Mouse (Mus musculus) kidney, postnatal 0 days (tissue): ENCODE data around the gene Ccnd3. TPM values are rescaled to one million over a fixed set of nuclear protein-coding genes. Genes with fewer than 3 reads are reported as not detected.
A peak's percentile ranks its signal among the peaks of the same experiment; 100 is the strongest.

Experiments used
- ATAC-seq: fragments of 200-750 bp; cut with Nextera tagmentation; replicated peaks from 2 replicates; pipeline ENCODE4 v1.8.0; 2017; ENCODE audit warnings: low read depth, moderate number of reproducible peaks, moderate TSS enrichment, moderate library complexity; ENCODE audit not compliant: low FRiP score
- DNase-seq: peaks from one replicate; pipeline ENCODE4 v3.0.0-alpha.2; 2016; ENCODE audit warnings: low spot score
- H3K27ac ChIP-seq: fragments of 300-500 bp; sonication (generic); 2 replicates; pipeline ENCODE4 v1.5.1; 2014; ENCODE audit warnings: mild to moderate bottlenecking
- H3K27me3 ChIP-seq: fragments of 300-500 bp; sonication (generic); 2 replicates; pipeline ENCODE4 v1.6.1; 2014; ENCODE audit warnings: low read length, mixed read lengths; ENCODE audit not compliant: insufficient read depth
- H3K36me3 ChIP-seq: fragments of 300-500 bp; sonication (generic); 2 replicates; pipeline ENCODE4 v1.6.1; 2014; ENCODE audit warnings: low read length, mixed read lengths; ENCODE audit not compliant: insufficient read depth
- H3K4me1 ChIP-seq: fragments of 300-500 bp; sonication (generic); replicated peaks from 2 replicates; pipeline ENCODE4 v1.6.1; 2014; ENCODE audit warnings: antibody characterized with exemption, low read length, mixed read lengths; ENCODE audit not compliant: insufficient read depth
- H3K4me2 ChIP-seq: fragments of 300-500 bp; sonication (generic); 2 replicates; pipeline ENCODE4 v1.6.1; 2014; ENCODE audit warnings: mild to moderate bottlenecking, low read length, moderate library complexity, mixed read lengths
- H3K4me3 ChIP-seq: fragments of 300-500 bp; sonication (generic); replicated peaks from 2 replicates; pipeline ENCODE4 v1.5.1; 2014; ENCODE audit warnings: low read depth, low read length
- H3K9ac ChIP-seq: fragments of 300-500 bp; sonication (generic); 2 replicates; pipeline ENCODE4 v1.6.1; 2014; ENCODE audit warnings: low read depth, low read length
- H3K9me3 ChIP-seq: fragments of 300-500 bp; sonication (generic); replicated peaks from 2 replicates; pipeline ENCODE4 v1.6.1; 2016; ENCODE audit warnings: low read length, inconsistent platforms, mixed read lengths
- CTCF ChIP-seq: IDR thresholded peaks from 2 replicates; pipeline ENCODE4 v1.5.1; 2016; ENCODE audit warnings: antibody characterized with exemption, low read depth, mild to moderate bottlenecking, moderate library complexity
- WGBS: fragments of 180-500 bp; shearing (Covaris S2); extraction: QIAGEN DNeasy Blood & Tissue Kit; methylation state at CpG from one replicate; pipeline ENCODE4 v1.1.7; 2014; 5-methylcytosine and 5-hydroxymethylcytosine counted together
- polyA plus RNA-seq: library from polyadenylated mRNA; unstranded; fragments of >200 nt; fragmentation: Nextera tagmentation; extraction: Ambion mirVana; gene quantifications from 2 replicates; pipeline ENCODE4 v1.2.1, GENCODE M21; 2015

Ccnd3 gene
- polyA plus RNA-seq, 1 experiment from 2014 or later: 202 TPM

DNA sequence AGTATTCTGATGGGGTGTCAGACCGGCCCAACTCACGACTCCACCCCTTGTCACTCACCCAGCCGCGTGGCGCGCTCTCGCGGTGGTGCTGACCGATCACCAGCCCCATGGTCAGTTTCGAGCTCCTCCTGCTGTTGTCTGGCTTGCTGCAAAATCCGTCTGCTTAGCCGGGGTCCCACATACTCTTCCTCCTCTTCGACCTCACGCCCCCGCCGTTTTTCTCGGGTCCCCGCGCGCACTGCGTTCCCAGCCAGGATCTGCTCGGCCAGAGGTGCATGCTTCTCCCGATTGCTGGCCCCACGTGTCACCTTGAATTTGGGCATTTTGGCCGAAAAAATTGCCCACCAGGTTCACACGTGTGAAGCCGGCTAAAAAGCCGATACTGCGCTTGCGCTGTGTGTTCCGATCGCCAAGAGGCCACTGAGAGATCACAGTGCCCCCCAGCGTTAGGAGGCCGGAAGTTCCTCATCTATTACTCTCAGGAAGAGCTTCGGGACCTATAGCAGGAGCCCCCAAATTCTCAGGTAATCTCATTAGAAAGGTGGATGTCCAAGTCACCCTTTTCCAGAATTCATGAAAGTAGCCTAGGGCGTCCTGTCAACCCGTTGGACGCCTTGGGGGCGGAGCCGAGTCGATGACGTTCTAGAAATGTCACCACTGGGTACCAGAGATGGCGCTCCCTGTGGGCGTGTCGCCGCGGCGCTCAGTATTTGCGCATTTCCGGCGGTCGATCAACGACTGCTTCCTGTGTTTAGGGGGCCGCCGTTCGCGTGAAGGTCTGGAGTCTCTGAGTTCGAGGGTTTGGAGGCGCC is 106.2 kb downstream of the Ccnd3 start, which contains the start of the genes Bysl, Med20 and Gm20517:
Bysl (minus strand) TSS at position 644 of the 812 bp plus-strand sequence.
Med20 (plus strand) TSS at position 734 of the 812 bp plus-strand sequence.
Gm20517 (plus strand) TSS at position 741 of the 812 bp plus-strand sequence.
- ATAC-seq: peak; percentile 94
- H3K36me3 ChIP-seq: peaks cover 22% of the 10 kb centered on the region; the same call in 1 of the 2 replicates
- peak; percentile 95 for DNase-seq
- under 1% methylated on average over 59 of the region's 59 CpGs for WGBS
- TF ChIP-seq CTCF: peak; percentile 86
- H3K4me1 ChIP-seq: 0 out of 2 replicates have a peak, but pooled peaks cover 16% of the 10 kb centered on the region
- H3K27me3 ChIP-seq: no peaks in the 10 kb centered on the region
- H3K9ac ChIP-seq: peak within 1 kb of the TSS; percentile 84
- no peaks in the 10 kb centered on the region for H3K9me3 ChIP-seq
- peak within 1 kb of the TSS; percentile 87 for H3K4me3 ChIP-seq
- H3K4me2 ChIP-seq: peak within 1 kb of the TSS; percentile 92
- peak within 1 kb of the TSS; percentile 85 for H3K27ac ChIP-seq

DNA sequence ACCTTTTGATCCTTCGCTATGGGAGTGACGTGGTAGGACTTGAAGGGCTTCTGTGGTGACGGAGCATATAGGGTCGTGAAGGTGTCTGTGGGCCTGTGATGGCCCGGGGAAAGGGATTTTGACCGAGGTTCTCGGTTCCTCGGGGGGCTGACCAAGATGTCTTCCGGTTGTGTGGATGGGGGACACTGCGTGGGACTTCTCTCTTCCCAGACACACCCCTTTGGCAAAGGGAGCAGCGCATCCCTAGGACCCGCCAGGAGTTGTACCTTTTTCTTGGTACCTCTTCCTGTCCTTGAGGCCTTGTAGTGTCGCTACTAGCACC is 106.8 kb downstream of the Ccnd3 start:
- Histone ChIP-seq H3K9ac (peak overlapping the region; percentile 84), H3K27ac (peak overlapping the region; percentile 85; the same call in 1 of the 2 replicates), H3K4me1 (0 out of 2 replicates have a peak, but pooled peaks cover 16% of the 10 kb centered on the region), H3K27me3 (no peaks in the 10 kb centered on the region), H3K36me3 (peaks cover 21% of the 10 kb centered on the region; the same call in 1 of the 2 replicates), H3K4me2 (peak overlapping the region; percentile 92), H3K9me3 (no peaks in the 10 kb centered on the region), H3K4me3 (peak overlapping the region; percentile 87)
- 2% methylated on average over 13 of the region's 13 CpGs for WGBS
- DNase-seq (no peak), ATAC-seq (no peak)
- TF ChIP-seq CTCF: no peak

DNA sequence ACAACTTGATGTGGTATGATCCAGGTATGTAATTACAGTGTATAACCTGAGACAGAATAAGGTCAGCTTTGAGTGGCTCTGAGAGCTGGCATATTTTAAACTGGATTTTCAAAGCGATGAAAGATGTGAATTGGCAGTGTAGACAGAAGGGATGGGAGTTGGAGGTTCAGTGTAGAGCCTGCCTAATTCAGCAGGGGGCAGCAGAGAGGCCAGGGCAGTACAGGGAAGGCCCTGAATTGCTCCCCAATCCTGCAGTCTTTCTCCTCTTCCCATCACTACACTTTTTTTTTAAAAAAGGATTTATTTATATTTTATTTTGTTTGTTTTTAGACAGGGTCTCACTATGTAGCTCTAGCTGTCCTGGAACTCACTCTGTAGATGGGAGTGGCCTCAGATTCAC is 109.2 kb downstream of the Ccnd3 start:
- Histone ChIP-seq H3K9me3 (no peaks in the 10 kb centered on the region), H3K4me2 (no peak overlapping the region), H3K27ac (no peak overlapping the region), H3K4me1 (0 out of 2 replicates have a peak, but pooled peaks cover 16% of the 10 kb centered on the region), H3K27me3 (no peaks in the 10 kb centered on the region), H3K9ac (no peak overlapping the region), H3K36me3 (peaks cover 21% of the 10 kb centered on the region), H3K4me3 (no peak overlapping the region)
- ATAC-seq (no peak), DNase-seq (no peak)
- peak; percentile 62 for TF ChIP-seq CTCF
- 93% methylated on average over 1 of the region's 1 CpGs for WGBS

GRCm38 (mm10) chr17:47616119-47616518 is 111.3 kb downstream of the Ccnd3 start:
- Histone ChIP-seq H3K4me2 (no peak overlapping the region), H3K36me3 (peaks cover 26% of the 10 kb centered on the region), H3K9ac (no peak overlapping the region), H3K9me3 (no peaks in the 10 kb centered on the region), H3K27me3 (no peaks in the 10 kb centered on the region), H3K27ac (no peak overlapping the region), H3K4me3 (no peak overlapping the region), H3K4me1 (0 out of 2 replicates have a peak, but pooled peaks cover 6% of the 10 kb centered on the region)
- ATAC-seq (no peak), DNase-seq (no peak)
- TF ChIP-seq CTCF: no peak
- 94% methylated on average over 8 of the region's 8 CpGs for WGBS

- Histone ChIP-seq H3K36me3 (peaks cover 26% of the 10 kb centered on the region), H3K9ac (no peak overlapping the region), H3K27ac (no peak overlapping the region), H3K27me3 (no peaks in the 10 kb centered on the region), H3K9me3 (no peaks in the 10 kb centered on the region), H3K4me1 (0 out of 2 replicates have a peak, but pooled peaks cover 6% of the 10 kb centered on the region), H3K4me2 (no peak overlapping the region), H3K4me3 (no peak overlapping the region)
- no peak for TF ChIP-seq CTCF
- DNase-seq (no peak), ATAC-seq (no peak)
- 92% methylated on average over 4 of the region's 4 CpGs for WGBS
Measured at GRCm38 (mm10) chr17:47616652-47617051, 111.8 kb downstream of the Ccnd3 start.

GRCm38 (mm10) chr17:47617605-47618307 is 112.9 kb downstream of the Ccnd3 start:
- Histone ChIP-seq H3K4me1 (0 out of 2 replicates have a peak, but pooled peaks cover 2% of the 10 kb centered on the region), H3K27me3 (no peaks in the 10 kb centered on the region), H3K27ac (no peak overlapping the region), H3K9ac (no peak overlapping the region), H3K4me2 (no peak overlapping the region), H3K9me3 (no peaks in the 10 kb centered on the region), H3K4me3 (no peak overlapping the region), H3K36me3 (peaks cover 29% of the 10 kb centered on the region)
- DNase-seq (no peak), ATAC-seq (no peak)
- WGBS: 92% methylated on average over 9 of the region's 9 CpGs
- TF ChIP-seq CTCF: no peak
